Mouse (Mus musculus): Measurements from ENCODE around the gene Lims1. TPM values are rescaled to one million over a fixed set of nuclear protein-coding genes. Genes with fewer than 3 reads are reported as not detected.

Lims1 gene
- total and polyA plus RNA-seq, 2 experiments = 2.7 to 19.7 TPM

GRCm38 (mm10) chr10:58427930-58428329 is 104.7 kb downstream of the Lims1 start:
- Histone ChIP-seq H3K9ac (ENCODE audit: low read depth, low read length) (no peak overlapping the region), H3K4me1 (ENCODE audit: control insufficient read depth, insufficient read depth, low read length) (no peaks in the 10 kb centered on the region), H3K36me3 (ENCODE audit: control insufficient read depth, insufficient read depth, low read length) (peaks cover 8% of the 10 kb centered on the region; the same call in 1 of the 2 replicates), H3K27ac (replicated peaks; ENCODE audit: insufficient read depth, low read depth, low read length) (no peak overlapping the region), H3K4me3 (ENCODE audit: insufficient read depth, low read depth, low read length) (no peak overlapping the region), H3K27me3 (ENCODE audit: control insufficient read depth, insufficient read depth, low read length) (no peaks in the 10 kb centered on the region), H3K79me2 (ENCODE audit: control insufficient read depth, insufficient read depth, low read length) (no peaks in the 10 kb centered on the region)
- 96% methylated on average over 2 of the region's 2 CpGs for WGBS
- no peak for DNase-seq (ENCODE audit: extremely low read depth, low read depth, low spot score)
- TF ChIP-seq CTCF (IDR thresholded peaks at IDR 0.05; ENCODE audit: low read depth, low read length) (no peak), POLR2A (IDR thresholded peaks at IDR 0.05; ENCODE audit: extremely low read depth, insufficient read depth, low read length) (no peak)

GRCm38 (mm10) chr10:58445850-58446249 is 122.6 kb downstream of the Lims1 start:
- no peaks in the 10 kb centered on the region for H3K27me3 ChIP-seq (ENCODE audit: control insufficient read depth, insufficient read depth, low read length)
- peak overlapping the region; percentile 61 for H3K27ac ChIP-seq (replicated peaks; ENCODE audit: insufficient read depth, low read depth, low read length)
- no peak for TF ChIP-seq CTCF (IDR thresholded peaks at IDR 0.05; ENCODE audit: low read depth, low read length)
- no peak for TF ChIP-seq POLR2A (IDR thresholded peaks at IDR 0.05; ENCODE audit: extremely low read depth, insufficient read depth, low read length)
- WGBS = 7% methylated on average over 9 of the region's 9 CpGs
- H3K9ac ChIP-seq (ENCODE audit: low read depth, low read length) = peak overlapping the region; percentile 62
- H3K4me3 ChIP-seq (ENCODE audit: insufficient read depth, low read depth, low read length) = peak overlapping the region; percentile 68
- peaks cover 5% of the 10 kb centered on the region; the same call in 1 of the 2 replicates for H3K4me1 ChIP-seq (ENCODE audit: control insufficient read depth, insufficient read depth, low read length)
- no peaks in the 10 kb centered on the region; the same call in 1 of the 2 replicates for H3K36me3 ChIP-seq (ENCODE audit: control insufficient read depth, insufficient read depth, low read length)
- DNase-seq (ENCODE audit: extremely low read depth, low read depth, low spot score) = no peak
- H3K79me2 ChIP-seq (ENCODE audit: control insufficient read depth, insufficient read depth, low read length) = peaks cover 3% of the 10 kb centered on the region; the same call in 1 of the 2 replicates

DNA sequence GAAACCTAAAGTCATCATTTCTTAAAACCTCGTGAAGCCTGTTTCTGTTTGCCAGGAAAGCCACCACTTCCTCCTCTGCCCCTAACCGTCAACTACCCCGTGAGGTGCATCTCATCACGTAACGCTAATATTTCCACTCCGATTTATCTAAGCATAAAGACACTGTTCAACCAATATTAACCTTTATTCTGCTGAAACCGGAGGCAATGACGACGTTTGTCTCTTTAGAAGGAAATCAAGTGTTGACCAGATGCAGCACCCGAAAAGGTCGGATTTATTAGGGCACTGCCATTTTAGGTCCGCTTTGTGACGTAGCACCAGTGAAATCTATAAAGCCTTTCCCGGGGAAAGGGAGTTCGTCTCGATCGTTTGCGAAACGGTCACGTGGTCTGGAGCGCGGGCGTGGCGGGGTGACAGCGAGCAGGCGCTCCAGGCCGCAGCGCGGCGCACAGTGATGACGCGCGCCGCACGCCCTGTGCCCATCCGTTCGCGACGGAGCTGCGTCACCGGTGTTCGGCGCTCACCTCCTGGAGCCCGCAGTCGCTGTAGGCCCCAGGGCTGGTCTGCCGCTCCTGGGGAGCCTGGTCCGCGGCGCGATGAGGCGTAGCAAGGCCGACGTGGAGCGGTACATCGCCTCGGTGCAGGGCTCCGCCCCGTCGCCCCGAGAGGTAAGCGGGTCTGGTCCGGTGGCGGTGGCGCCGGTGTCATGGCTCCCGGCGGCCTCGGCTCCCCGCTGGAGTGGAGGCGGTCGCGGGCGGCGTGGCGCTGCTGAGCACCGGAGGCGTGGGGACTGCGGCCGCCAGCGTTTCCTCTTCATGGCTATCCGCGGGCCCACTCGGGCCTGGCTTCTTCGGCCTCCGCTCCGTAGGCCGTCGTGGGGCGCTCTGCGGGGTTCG is 123.4 kb downstream of the Lims1 start, which contains the start of gene Ranbp2:
Gene Ranbp2 (plus strand): TSS at position 537 of the 896 bp plus-strand sequence.
- TF ChIP-seq POLR2A (IDR thresholded peaks at IDR 0.05; ENCODE audit: extremely low read depth, insufficient read depth, low read length) = peak; percentile 79
- TF ChIP-seq CTCF (IDR thresholded peaks at IDR 0.05; ENCODE audit: low read depth, low read length) = no peak
- H3K4me3 ChIP-seq (ENCODE audit: insufficient read depth, low read depth, low read length) = peak within 1 kb of the TSS; percentile 89
- H3K79me2 ChIP-seq (ENCODE audit: control insufficient read depth, insufficient read depth, low read length) = peaks cover 3% of the 10 kb centered on the region; the same call in 1 of the 2 replicates
- H3K9ac ChIP-seq (ENCODE audit: low read depth, low read length) = peak within 1 kb of the TSS; percentile 95
- peaks cover 2% of the 10 kb centered on the region for H3K36me3 ChIP-seq (ENCODE audit: control insufficient read depth, insufficient read depth, low read length)
- under 1% methylated on average over 91 of the region's 91 CpGs for WGBS
- peaks cover 5% of the 10 kb centered on the region; the same call in 1 of the 2 replicates for H3K4me1 ChIP-seq (ENCODE audit: control insufficient read depth, insufficient read depth, low read length)
- no peaks in the 10 kb centered on the region for H3K27me3 ChIP-seq (ENCODE audit: control insufficient read depth, insufficient read depth, low read length)
- H3K27ac ChIP-seq (replicated peaks; ENCODE audit: insufficient read depth, low read depth, low read length) = peak within 1 kb of the TSS; percentile 91
- DNase-seq (ENCODE audit: extremely low read depth, low read depth, low spot score) = peak; percentile 92

DNA sequence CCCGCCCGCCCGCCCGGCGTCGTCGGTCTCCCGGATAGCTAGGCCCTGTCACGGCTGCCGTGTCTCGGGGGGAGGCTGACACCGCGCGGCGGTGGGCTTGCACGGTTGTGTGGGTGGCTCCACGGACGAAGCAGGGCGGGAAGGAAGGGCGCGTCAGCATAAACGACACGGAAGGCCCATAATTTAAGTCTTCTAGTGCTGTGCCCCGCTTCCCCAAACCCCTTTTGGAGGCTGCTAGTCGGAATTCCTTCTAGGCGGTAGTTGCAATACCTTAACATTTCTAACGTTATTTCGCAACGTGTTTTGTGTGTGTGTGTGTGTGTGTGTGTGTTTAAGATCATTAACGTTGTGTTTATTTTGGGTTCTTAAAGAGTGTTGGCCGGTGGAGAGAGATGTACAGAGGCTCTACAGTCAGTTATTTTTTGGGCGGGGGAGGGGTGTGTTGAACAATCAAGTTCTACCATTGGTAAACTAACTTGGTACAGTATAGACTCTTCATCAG is 124.1 kb downstream of the Lims1 start:
- H3K27me3 ChIP-seq (ENCODE audit: control insufficient read depth, insufficient read depth, low read length) = no peaks in the 10 kb centered on the region
- H3K79me2 ChIP-seq (ENCODE audit: control insufficient read depth, insufficient read depth, low read length) = peaks cover 3% of the 10 kb centered on the region; the same call in 1 of the 2 replicates
- TF ChIP-seq POLR2A (IDR thresholded peaks at IDR 0.05; ENCODE audit: extremely low read depth, insufficient read depth, low read length) = no peak
- TF ChIP-seq CTCF (IDR thresholded peaks at IDR 0.05; ENCODE audit: low read depth, low read length) = no peak
- peak overlapping the region; percentile 89 for H3K4me3 ChIP-seq (ENCODE audit: insufficient read depth, low read depth, low read length)
- under 1% methylated on average over 32 of the region's 32 CpGs for WGBS
- peaks cover 5% of the 10 kb centered on the region for H3K36me3 ChIP-seq (ENCODE audit: control insufficient read depth, insufficient read depth, low read length)
- DNase-seq (ENCODE audit: extremely low read depth, low read depth, low spot score) = peak; percentile 43
- peaks cover 5% of the 10 kb centered on the region; the same call in 1 of the 2 replicates for H3K4me1 ChIP-seq (ENCODE audit: control insufficient read depth, insufficient read depth, low read length)
- H3K9ac ChIP-seq (ENCODE audit: low read depth, low read length) = peak overlapping the region; percentile 95
- peak overlapping the region; percentile 91 for H3K27ac ChIP-seq (replicated peaks; ENCODE audit: insufficient read depth, low read depth, low read length)

DNA sequence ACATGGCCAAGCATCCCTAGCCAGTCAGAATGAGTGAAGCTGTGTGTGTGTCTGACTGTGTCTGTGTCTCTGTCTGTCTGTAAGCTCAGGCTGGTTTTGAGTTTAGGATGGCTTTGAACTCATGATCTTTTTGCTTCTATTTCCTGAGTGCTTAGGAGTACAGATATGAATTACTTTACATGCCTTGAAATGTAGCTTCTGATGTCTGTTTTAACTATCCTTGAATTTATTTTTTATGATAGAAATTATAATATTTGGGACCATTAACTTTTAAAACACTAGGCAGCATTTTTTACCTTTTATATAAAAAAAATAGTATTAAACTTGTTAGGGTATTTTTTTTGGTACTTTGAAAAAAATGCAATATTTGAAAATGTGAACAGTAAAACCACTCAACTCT is 128.3 kb downstream of the Lims1 start:
- Histone ChIP-seq H3K9ac (ENCODE audit: low read depth, low read length) (no peak overlapping the region), H3K79me2 (ENCODE audit: control insufficient read depth, insufficient read depth, low read length) (peaks cover 3% of the 10 kb centered on the region; the same call in 1 of the 2 replicates), H3K36me3 (ENCODE audit: control insufficient read depth, insufficient read depth, low read length) (peaks cover 30% of the 10 kb centered on the region), H3K27me3 (ENCODE audit: control insufficient read depth, insufficient read depth, low read length) (no peaks in the 10 kb centered on the region), H3K4me3 (ENCODE audit: insufficient read depth, low read depth, low read length) (no peak overlapping the region), H3K4me1 (ENCODE audit: control insufficient read depth, insufficient read depth, low read length) (peaks cover 5% of the 10 kb centered on the region; the same call in 1 of the 2 replicates), H3K27ac (replicated peaks; ENCODE audit: insufficient read depth, low read depth, low read length) (no peak overlapping the region)
- no peak for TF ChIP-seq POLR2A (IDR thresholded peaks at IDR 0.05; ENCODE audit: extremely low read depth, insufficient read depth, low read length)
- no peak for DNase-seq (ENCODE audit: extremely low read depth, low read depth, low spot score)

Data from liver, adult 2 months (tissue).